Mouse (Mus musculus): Measurements from ENCODE around the gene Ssbp3.
A peak's percentile ranks its signal among the peaks of the same experiment; 100 is the strongest.

Ssbp3 gene

DNA sequence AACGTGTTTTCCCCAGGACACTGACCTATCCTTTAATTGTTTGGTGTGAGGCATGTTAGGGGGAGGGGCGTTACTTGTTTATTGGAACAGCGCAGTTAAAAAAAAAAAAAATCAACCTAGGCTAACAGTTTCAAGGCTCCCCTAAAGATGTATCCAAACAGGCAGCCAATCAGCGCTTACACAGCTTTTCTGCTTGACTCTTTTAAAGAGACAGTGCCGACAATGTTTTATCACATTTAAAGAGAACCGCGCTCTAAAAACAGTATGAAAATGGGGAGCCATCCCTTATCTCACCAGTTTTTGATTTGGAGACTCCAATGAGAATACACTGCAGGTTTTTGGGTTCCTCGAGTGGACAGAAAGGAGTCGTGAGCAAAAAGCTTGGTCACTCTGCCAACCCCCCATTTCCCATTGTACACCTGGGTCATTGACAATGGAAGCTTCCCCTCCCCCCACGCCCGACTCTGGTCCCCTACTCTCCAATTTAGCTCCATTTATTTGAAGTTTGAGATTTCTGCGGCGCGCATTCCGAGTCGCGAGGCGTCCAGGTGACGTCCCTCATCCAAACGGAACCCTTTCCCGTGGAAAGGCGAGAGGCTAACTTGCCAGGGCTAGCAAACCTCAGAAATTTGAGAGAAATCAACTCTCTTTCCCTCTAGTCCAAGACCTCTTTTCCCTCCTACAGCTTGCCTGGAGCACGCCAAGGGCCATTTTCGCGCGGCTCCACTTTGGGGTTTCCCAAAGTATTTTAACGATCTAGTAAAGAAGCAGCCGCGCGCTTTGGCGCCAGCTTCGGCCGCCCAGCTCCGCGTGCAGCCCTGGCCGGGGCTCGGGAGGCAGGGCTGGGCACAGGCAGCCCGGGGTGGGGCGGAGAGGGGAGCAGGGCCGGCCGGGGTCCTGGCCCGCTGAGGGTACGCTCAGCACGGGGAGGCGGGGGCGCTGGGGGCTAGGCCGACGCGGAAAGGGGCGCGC is at the start of gene Ssbp3:
Gene Ssbp3 (plus strand): TSS at position 501 of the 972 bp plus-strand sequence.
- DNase-seq: peak; percentile 88

DNA sequence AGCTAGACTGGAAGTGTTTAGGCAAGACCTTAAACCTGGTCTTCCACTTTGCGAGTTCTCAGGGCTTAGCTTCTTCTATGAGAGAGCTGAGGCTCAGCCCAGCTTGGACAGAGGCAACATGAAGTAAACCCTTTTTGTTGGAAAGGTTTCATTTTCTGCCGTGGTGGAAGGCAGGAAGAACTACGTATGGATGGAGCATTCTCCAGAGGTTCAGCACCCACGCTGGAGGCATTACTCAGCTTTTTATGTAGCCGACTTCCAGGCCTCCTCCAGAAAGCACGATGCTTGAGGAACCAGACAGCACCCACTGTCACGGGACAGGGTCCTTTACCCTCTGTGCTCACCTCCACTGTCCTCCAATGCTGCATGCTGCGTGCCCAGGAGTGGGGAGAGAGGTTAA is 48.6 kb upstream of the Ssbp3 start:
- DNase-seq: no peak

DNA sequence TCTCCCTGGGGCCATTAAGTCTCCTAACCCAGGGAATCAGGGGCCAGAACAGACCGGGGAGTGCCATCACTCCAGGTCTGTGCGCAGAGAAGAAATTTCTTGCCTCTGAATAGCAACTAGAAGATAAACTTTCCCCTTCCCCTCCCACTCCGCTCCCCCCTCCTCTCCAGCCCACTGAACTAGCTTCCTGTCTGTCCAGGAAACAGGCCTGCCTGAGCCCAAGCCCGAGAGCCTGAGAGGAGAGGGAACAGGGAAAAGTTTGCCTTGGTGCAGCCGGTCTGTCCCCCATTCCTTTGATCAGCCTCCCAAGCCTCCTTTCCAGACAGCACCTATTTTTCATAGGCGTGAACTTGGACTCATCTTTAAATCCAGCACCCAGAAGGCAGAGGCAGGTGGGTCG is 48.2 kb upstream of the Ssbp3 start:
- no peak for DNase-seq

DNA sequence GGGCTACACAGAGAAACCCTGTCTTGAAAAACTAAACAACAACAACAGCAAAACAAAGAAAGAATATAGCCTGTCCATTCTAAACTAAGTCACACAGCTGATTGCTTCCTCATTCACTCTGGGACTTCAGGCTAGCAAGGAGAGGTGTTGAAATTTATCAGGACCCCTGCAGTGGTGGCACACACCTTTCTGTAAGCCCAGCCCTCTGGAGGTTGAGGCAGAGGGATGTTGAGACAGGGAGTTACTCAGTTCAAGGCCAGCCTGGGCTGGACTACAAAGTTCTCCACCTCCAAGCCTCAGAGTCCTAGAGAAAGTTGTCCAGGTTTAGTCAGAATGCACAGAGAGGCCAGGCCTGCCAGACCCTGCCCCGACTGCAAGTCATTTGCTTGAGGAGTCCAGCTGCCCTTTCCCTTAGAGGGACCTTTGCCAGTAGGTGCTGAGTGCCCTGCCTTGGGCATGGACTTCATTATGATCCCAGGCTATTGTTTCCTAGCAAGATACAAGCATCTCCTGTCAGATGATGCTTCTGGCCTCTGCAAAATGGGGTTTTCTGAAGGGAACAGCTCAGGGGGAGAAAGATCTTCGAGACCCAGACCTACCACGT is 47.6 kb upstream of the Ssbp3 start:
- DNase-seq: no peak

DNA sequence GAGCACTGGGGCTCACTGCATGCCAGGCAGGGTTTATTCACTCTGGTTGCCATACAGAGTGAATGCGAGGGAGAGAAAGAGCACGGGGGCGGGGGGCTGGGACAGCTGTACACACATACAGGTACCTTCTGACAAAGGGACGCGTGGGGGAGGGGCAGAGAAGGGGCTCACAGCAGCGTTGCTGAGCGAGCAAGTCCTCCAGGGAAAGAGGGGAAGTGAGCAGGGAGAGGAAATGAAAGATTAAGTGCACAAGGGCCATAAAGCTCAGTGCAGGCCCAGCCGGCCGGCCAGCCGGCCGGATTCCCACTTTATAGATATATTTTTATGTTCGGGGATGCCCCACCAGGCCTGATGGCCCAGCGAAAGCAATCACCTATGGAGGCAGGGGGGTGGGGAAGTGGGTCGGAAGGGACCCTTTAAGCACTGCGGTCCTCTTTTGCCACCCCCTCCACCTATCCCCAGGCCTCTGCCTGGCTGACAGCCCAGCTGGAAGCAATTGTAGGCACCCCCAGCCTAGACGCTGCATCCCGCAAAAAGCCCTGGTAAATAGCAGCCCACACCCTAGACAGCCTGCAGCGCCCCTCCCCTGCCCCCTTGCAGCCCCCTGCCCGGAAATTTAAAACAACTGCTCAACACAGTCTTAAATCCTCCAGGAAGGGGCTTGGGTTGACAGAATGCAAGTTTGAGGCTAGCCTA is 44.9 kb upstream of the Ssbp3 start:
- DNase-seq: no peak

DNA sequence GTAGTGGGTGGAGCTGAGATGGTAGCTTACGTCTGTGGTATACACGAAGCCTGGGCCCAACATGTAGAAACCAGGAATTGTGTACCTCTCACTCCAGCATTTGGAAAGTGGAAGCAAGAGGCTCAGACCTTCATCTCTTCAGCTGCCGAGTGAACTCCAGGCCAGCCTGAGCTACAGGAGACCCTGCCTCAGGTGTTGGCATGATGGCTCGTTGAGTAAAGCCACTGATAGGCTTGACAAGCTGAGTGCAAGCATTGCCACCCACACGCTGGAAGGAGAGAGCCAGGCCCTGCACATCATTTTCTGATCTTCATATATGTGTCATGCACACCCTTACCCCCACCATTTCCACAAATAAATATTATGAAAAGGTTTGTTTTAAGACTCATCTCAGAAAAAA is 44.1 kb upstream of the Ssbp3 start:
- DNase-seq: no peak

DNA sequence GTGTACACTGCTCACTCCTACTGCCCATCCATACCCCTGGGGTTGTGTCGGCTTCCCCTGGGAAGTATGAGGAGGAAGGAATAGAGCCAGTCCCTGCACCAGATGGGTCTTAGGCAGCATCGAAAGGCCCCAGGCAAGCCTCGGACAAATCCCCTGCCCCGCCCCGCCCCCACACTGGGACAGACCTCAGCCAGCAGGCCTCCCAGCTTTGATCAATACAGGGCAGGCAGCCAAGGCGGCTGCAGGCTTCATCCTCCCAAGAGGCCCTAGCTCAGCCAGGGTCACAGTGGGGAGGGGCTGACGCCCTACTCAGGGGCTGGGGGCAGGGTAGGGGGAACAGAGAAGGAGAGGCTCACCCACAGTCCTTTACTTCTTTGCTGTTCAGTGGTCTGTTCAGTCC is 43.7 kb upstream of the Ssbp3 start:
- peak; percentile 16 for DNase-seq

DNA sequence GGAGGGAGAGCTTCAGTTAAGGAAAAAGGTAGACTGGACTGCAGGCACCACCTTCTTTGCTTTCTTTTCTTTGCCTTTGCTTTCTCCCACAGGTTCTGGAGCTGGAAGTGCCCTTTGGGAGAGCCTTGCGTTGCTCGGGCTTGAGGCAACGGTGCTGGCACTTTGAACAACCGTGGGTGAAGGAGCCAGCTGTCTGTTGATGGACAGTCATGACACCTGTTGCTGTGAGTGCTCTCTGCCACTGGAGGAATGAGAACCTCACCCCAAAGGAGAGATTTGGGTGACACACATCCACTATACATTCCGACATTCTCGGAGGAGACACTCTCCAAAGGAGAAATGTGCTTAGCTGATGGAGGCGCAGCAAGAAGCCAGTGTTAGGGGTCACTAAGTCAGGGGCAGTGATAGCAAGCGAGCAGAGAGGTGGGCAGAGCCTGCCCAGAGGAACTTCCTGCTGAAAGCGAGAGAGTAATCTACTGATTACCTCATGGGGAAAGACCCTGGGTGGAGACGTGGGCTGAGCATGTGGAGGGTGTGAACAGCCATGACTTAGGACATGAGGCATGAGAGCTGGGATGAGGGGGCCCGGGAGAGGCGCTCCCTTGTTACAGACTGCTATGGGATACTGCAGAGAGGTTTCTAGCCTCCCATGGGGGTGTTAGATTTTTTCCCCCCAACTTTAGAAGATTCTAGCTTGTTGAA is 41.6 kb upstream of the Ssbp3 start:
- DNase-seq: no peak

DNA sequence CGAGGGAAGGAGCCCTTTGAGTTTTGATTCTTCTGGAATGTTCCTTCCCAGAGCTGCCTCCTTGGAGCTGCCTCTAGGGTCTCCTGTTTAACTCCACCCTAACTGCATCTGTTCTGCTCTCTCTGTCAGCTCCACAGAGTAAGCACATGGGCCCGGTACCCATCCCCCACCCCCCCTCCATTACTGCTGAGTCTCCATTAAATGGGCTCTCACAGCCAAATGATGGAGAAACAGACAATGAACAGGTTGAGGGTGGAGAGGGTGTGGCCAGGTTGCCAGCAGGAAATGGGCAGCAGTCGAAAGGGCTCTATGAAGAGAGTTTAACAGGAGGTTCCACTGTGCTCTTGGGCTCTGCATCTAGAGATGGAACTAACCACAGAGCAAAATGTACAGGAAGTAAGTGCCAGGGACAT is 41.0 kb upstream of the Ssbp3 start:
- DNase-seq: no peak

DNA sequence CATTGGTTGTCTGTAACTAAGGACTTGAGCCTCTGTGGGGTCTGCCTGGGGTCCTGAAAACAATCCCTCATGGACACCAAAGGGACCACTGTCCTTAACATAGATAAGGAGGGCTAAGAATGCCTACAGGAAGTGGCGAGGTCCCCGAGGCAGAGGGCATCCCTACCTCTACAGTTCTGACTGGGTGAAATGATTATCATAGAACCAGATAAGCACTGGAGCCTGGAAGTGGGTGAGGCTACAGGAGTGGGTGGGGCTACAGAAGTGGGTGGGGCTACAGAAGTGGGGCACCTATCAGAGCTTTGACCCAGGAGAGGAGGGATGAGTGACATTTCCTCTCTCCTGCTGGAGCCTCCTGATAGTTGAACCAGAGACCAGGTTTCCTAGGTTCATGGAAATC is 39.9 kb upstream of the Ssbp3 start:
- DNase-seq: no peak

DNA sequence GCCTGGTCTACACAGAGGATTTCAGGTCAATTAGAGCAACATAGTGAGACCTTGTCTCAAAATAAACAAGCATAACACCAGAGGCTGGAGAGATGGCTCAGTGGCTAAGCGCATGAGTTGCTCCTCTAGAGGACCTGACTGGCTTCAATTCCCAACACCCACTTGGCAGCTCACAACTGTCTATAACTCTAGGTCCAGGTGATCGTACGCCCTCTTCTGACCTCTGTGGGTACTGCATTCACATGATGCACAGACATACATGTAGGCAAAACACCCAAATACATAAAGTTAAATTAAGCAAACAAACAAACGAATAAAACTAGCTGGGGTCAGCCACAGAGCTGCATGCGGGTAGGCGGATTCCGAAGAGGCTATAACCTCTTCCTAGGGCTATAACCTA is 36.0 kb upstream of the Ssbp3 start:
- DNase-seq: no peak

DNA sequence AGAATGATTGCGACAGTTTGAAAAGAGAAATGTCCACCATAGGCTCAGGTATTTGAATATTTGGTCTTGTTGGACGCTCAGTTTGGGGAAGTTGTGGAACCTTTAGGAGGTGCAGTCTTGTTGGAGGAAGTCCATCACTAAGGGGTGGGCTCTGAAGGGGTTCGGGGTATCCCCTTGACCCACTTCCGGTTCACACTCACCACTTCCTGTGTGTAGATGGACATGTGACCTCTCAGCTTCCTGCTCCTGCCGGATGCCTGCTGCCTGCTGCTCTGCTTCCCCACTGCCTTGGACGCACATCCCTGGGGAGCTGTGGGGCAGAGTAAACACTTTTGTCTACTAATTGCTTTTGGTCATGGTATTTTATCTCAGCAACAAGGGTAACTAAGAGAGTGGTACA is 29.4 kb upstream of the Ssbp3 start:
- no peak for DNase-seq

DNA sequence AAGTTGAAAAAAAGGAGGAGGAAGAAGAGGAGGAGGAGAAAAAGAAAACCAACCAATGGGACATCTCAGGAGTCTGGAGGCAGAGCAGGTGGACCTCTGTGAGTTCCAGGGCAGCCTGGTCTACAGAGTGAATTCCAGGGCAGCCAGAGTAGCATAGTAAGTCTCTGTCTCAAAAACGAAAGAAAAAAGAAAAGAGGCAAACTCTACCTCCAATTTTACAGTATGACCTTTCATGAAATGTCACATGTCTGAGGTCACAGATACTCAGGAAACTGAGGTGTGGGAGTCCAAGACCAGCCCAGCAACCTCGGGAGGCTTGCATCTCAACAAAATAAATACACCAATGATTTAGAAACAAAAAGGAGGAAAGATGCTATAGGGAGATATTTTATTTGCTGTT is 27.4 kb upstream of the Ssbp3 start:
- no peak for DNase-seq

DNA sequence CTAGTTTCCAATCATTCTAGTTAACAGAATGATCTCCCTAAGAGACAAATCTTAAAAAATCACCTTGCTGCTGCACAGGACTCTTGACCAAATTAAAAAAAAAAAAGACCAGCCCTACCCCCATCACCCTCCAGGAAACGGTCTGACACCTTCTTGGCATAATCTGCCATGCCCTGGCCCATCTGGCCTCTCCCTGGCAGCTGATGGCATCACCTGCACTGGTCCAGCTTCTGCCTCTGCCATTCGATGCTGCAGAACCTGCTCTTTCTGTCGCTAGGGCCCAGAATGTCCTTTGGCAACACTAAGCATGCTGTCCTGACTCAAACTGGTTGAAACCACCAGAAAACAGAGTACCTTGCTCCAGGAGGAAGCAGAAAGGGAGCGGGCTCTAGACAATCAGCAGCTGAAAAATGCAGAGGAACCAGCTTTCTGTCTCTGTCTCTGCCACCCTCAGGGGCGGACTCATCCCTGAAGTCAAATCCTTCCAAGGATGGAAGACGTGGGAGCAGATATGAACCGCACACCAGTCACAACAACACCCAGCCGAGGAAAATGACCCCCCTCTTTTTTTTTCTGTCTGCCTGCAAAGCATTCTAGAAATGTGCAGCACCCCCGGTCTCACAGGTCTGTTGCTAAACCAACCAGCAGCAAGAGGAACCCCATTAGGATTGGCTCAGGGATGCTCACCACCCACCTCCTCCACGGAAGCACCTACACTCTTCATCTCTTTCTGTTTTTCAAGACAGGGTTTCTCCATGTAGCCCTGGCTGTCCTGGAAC is 24.0 kb upstream of the Ssbp3 start:
- peak; percentile 12 for DNase-seq

DNA sequence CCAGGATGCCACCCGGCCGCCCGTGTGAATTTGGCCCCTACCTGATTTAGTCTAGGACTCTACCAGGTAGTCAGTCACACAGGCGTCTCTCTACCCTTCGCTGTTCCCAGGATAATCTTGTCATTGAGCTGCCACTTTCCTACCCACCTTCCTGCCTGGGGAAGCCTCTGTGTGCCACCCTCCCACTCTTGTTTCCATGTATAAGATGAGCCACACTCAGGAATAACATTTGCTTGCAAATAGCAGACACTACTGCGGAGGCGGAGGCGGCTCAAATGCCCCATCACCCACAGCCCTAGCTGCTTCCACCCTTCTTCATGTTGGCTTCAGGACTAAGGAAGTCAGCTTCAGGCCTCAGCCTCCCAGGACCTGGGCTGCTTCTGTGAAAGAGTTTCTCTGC is 14.4 kb upstream of the Ssbp3 start:
- no peak for DNase-seq

DNA sequence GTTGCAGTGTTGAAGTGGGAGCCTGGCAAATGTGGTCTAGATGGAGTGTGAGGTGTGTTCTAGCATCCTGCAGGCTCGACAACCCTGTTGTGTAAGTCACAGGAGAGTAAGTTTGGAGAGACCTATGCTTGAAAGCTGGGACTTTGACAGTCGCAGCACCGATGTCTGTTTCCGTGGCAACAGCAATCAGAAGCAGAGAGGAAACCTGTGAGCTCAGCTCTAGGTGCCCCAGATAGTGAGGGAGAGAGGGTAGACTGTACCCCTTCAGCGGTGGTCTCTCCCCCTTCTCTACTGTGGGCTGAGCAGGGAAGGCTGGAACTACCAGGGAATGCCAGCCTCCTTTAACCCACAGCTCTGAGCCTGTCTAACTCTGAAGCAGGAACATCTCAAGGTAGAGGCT is 11.6 kb upstream of the Ssbp3 start:
- DNase-seq: no peak

DNA sequence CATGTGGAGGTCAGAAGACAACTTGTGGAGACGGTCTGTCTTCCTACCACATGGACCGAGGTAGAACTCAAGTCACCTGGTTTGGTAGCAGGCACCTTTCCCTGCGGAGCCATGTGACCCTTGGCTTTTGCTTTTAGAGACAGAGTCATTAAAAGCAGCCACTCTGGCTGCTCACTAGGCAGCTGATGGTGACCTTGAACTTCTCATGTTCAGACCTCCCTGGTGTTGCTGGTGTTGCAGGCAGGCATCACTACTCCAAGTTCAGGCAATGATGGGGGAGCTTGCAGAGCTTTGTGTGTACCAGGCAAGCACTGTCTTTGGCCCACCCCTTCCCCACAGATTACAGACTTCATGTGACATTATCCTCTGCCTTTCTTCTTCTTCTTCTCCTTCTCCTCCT is 11.0 kb upstream of the Ssbp3 start:
- DNase-seq: no peak

DNA sequence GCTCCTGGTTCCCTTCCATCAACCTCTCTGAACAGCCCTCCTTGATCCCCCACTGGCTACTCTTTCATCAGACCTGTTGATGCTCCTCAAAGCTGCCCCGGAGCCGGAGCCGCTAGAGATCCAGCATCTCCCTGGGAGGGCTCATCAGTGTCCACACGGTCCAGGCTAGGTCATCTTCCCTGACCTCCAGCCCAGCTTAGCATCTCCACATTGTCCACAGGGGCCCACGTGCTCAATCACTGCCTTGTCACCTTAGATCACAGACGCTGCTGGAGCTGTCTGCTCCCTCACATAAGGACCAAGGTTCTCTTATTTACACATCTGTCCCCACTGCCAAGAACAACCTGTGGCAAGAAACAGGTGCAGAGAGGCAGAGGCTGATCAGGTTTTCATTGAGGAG is 9.8 kb upstream of the Ssbp3 start:
- no peak for DNase-seq

DNA sequence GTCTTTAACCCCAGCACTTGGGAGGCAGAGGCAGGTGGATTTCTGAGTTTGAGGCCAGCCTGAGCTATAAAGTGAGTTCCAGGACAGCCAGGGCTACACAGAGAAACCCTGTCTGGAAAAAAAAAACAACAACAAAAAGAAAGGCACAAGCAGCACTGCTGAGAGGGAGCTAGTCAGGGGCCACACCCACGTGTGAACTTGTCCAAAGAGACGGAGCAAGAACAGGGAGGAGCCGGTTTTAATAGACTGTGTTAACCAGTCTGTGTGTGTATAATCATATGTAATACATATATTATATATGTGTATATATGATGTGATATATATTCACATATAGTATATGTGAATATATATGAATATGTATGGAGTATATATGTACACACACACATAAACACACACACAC is 8.9 kb upstream of the Ssbp3 start:
- DNase-seq: no peak

DNA sequence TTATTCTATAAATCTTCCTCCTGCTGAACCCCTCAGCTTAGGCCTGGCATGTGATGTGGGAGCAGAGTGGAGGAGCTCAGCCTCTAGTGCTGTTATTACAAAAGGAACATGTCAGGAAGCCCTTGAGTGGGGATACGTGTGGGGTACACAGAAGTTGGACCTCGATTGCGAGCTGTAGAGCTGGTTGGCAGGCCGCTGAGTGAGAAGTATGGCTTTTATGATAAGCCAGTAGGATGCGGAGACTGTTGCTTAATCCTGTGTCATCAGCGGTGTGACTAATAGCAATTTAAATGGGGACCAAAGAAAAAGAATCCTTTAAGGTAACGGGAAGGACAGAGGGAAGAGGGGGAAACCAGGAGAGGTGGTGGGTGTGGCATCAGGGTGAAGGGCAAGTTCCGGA is 8.3 kb upstream of the Ssbp3 start:
- DNase-seq: no peak

DNA sequence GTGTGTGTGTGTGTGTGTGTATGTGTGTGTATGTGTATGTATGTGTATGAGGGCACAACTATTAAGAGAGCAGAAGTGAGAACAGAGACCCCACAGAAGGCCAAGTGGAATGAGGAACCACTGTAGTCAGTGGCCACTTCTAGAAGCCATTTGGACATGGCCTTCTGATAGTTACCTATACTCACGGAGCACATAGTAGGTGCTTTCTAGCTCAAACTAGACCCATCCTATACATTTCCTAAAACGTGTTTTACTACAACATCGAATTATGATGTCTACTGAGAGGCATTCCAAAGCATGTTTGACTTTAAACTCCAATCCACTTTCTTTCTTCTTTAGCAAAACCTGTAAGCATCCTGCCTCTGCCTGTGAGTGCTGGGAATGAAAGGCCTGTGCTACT is 4.6 kb upstream of the Ssbp3 start:
- DNase-seq: no peak

DNA sequence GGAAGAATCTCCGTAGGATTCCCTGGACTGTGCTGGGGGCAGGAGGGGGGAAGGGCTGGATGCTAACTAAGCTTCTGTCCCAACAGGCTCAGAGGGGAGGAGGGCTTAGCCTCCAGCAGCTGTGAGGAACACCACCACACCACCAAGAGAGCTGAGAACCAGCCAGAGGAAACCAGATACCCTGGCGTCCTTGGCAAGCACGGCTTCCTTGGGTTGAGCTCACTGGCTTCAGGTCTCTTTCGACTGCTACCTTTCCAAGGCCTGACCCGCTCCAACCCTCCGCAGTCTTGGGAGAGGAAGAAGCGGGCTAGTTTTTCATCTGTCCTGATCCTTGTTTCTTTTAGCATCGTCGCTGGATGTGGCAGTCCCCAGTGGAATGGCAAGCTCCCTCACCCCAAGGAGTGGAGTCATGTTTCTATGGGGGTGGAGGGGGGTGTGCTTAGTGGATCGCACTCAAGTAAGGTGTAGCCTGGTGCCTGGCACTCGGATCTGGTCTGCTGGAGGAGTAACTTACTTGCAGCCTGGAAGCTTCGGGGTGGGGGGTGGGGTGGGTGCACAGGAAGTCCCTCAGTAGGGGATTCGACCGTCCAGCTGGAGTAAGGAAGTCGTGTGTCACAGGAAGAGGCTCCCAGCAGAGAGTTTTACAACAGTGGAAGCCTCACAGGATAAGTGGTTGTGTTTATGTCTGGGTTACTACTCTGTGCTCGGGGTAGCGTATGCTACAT is 2.6 kb upstream of the Ssbp3 start:
- DNase-seq: peak; percentile 52

Measured in cerebellum, adult 9-11 months (tissue).